Mouse (Mus musculus): ENCODE measurements around the gene Kctd2.
A peak's percentile ranks its signal among the peaks of the same experiment; 100 is the strongest.

Kctd2 gene

GRCm38 (mm10) chr11:115400630-115401391 lies 19.1 kb upstream of the Kctd2 start:
- DNase-seq (ENCODE audit: low read depth, low spot score) = no peak

GRCm38 (mm10) chr11:115403338-115404124 lies 16.4 kb upstream of the Kctd2 start, which contains the start of gene Mrpl58:
Gene Mrpl58 (plus strand): TSS chr11:115403752.
- peak; percentile 75 for DNase-seq (ENCODE audit: low read depth, low spot score)

GRCm38 (mm10) chr11:115405723-115406122 lies 14.2 kb upstream of the Kctd2 start:
- no peak for DNase-seq (ENCODE audit: low read depth, low spot score)

- no peak for DNase-seq (ENCODE audit: low read depth, low spot score)
Observed at GRCm38 (mm10) chr11:115406858-115407401, 13.0 kb upstream of the Kctd2 start.

- no peak for DNase-seq (ENCODE audit: low read depth, low spot score)
Observed at GRCm38 (mm10) chr11:115408266-115408920, 11.5 kb upstream of the Kctd2 start.

DNA sequence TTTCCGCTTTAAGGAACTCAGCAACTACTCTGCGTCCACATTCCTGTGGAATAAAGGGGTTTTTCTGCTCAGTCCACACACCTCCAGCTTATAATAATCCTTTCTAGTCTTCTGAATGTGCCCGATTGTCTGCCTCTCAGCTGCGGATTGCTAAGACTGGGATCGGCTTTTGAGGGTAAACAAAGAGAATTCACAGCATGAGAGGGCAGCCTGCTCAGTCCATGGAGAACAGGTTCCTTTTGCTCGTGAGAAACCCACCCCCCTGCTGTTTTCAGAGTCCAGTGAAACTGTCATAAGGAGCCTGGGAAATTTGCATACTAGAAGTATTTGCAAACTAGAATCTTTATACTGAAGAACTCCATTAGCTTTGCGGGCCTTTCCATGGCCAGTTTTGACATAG lies 10.4 kb upstream of the Kctd2 start:
- DNase-seq (ENCODE audit: low read depth, low spot score) = no peak

DNA sequence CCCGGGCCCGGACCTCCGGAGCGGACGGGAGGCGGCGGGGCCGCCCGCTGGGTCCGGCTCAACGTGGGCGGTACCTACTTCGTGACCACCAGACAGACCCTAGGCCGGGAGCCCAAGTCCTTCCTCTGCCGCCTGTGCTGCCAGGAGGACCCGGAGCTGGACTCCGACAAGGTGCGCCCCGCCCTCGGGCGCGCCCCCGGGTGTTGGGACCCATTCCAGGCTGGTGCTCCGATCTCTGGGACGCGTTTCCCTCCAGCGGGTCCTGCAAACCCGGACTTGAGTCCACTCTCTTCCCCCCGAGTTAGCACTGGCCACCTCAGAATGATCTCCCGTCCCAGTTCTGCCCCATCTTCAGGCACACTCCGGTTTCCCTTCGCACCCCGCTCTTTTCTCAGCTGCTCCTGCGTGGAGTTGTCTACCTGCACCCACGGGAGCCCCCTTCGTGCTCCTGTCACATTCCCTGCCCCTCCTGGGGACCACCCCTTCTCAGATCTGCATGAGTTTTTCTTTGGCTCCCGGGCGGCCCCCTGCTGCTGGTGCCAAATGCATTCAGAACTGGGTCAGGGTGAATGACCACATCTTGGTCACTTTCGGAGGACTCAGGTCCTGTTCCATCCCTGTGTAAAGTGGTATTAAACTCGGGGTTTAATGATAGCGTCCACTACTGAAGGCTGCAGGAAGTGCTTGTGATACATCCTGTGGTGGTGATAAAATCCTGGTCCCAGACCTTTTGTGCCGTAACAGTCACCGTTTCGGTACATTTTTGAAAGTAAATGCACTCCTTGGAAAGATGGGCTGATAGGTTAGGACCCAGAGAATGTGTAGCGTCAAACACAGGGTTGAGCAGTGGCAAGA lies 635 bp downstream of the Kctd2 start:
- no peak for DNase-seq (ENCODE audit: low read depth, low spot score)

- no peak for DNase-seq (ENCODE audit: low read depth, low spot score)
Observed at GRCm38 (mm10) chr11:115421328-115421727, 1.4 kb downstream of the Kctd2 start.

GRCm38 (mm10) chr11:115421972-115422371 lies 2.0 kb downstream of the Kctd2 start:
- DNase-seq (ENCODE audit: low read depth, low spot score) = no peak

- no peak for DNase-seq (ENCODE audit: low read depth, low spot score)
Observed at GRCm38 (mm10) chr11:115423091-115423490, 3.2 kb downstream of the Kctd2 start.

DNA sequence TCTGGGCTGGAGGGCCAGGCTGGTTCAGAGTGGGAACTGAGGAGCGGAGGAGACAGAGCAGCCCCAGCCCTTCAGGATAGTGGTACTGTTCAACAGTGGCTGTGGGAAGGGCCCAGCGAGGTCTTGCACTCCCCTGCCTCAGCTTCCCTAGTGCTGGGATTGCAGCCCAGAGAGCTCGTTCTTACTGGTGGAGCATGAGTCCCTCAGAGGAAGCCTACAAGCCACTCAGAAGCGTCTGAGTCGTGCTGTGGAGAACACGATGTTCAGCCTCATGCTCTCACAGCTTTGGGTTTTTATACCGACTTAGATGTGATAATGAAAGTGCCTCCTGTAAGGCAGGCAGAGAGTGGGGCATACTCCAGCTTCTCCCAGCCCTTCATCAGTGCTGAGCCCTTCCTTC lies 4.7 kb downstream of the Kctd2 start:
- no peak for DNase-seq (ENCODE audit: low read depth, low spot score)

DNA sequence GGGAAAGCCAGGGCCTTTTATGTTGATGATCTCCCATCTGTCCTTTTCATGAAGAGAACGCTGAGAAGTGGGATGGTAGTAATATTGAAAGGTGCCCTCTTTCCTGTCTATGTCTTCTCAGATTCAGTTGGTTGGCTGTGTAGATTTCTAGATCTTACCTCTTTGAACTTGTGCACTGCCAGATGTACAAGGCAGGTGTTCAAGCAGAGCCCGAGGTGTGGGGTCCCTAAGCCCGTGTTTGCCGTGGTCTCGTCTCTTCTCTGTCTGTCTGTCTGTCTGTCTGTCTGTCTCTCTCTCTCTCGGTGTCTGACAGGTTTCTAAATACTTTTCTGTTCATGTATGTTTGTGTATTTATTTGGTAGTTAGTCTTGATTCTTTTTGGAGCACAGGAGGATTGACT lies 5.7 kb downstream of the Kctd2 start:
- no peak for DNase-seq (ENCODE audit: low read depth, low spot score)

GRCm38 (mm10) chr11:115427482-115428331 lies 7.8 kb downstream of the Kctd2 start:
- peak; percentile 53 for DNase-seq (ENCODE audit: low read depth, low spot score)

DNA sequence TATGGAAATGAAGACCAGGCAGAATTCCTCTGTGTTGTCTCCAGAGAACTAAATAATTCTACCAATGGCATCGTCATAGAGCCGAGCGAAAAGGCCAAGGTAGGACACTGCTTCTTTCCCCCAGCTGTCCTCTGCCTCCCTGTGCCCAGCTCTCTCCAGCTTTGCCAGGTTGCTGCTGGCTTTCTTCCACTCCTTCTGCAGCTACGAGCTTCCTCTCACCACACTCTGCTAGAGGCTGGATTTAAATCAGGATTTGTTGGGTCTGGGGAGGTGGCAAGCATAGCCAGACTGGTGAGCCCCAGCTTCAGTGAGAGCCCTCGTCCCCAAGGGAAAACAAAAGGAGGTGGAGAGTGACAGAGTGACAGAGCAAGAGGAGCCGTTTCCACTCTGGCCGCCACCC lies 9.4 kb downstream of the Kctd2 start:
- no peak for DNase-seq (ENCODE audit: low read depth, low spot score)

DNA sequence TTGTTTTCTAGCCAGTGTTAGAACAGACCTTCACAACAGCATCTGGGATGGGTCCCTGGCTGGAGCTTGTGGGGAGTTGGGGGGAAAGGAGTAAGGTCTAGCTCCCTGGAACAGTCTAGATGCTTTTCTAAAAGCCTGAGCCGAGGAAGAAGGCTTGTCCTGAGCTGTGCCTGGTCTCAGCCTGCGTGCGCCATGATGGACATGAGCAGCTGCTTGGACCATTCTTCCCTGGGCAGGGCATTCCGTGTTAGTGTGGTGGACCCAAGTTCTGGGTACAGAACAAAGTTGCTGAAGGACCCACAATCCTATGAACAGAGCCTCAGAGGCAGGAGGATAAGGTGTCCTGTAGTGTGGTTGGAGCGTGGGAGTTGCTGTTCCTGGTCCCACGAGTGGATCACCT lies 10.6 kb downstream of the Kctd2 start:
- DNase-seq (ENCODE audit: low read depth, low spot score) = no peak

DNA sequence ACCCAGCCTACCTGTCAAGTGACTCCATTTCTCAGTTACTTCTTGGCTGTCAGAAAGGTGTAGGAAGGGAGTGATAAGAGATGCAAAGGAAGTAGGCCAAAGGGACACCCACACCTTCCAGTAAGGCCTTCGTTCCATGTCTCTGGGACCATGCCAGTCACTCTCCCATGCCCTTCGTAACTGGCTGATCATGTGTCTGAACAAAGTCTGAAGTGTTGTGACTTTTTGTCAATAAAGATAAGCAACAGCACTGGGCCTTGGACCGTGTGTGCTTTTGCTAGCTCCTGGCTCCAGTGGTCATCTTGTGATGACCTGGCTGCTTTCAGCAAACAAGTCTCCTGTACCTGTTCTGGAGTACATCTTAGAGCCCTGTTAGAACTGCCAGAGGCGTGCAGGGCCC lies 12.9 kb downstream of the Kctd2 start:
- no peak for DNase-seq (ENCODE audit: low read depth, low spot score)

DNA sequence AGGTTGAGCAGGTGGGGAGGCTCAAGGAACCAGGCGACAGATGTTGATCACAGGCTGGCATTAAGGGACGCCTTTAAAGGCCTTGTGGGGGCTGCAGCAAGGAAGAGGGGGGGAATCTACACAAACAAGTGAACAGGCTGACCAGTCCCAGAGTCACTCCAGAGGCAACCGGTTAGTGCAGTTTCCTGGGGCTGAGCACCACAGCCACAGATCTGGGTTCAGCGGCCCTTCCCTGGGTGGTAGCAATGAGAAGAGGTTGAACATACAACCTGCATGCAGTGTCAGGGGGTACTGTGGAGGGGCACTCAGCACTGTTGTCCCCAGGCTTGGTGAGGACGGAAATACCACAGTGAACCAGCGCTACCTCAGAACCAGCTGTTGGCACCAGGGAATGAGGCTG lies 13.4 kb downstream of the Kctd2 start:
- DNase-seq (ENCODE audit: low read depth, low spot score) = no peak

DNA sequence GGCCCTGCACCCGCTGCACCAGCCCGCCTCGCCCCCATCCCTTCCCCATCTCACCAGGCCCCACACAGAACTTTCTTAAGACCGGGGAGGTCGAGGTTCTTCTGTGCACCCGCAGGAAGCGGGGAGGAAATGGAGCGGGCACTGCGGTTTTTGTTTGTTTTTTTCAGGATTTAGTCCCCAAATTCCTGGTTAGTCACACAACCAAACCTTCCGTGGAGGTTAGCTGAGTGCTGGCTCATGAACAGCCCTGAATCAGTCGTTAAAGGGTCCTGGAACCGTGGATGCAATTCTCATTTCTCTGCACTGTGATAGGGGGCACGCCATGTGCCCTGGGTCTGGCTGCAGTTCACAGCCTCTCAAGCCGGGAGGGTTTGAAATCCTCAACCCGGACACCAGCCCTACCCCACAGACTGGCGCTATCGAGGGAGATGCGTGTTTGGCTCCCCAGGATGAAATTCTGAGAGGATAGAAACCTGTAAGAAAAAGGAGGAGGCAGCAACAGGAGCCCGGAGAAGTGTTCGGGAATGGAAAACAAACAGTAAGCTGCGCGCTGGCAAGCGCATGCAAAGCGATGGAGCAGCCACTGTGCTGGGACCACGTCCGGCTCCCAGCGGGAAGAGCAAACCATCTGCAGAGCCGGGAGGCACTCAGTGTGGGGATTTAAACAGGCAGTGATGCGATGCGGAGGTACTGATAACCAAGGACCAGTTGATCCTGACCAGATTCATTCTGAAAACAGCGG lies 15.8 kb downstream of the Kctd2 start:
- DNase-seq (ENCODE audit: low read depth, low spot score) = no peak

DNA sequence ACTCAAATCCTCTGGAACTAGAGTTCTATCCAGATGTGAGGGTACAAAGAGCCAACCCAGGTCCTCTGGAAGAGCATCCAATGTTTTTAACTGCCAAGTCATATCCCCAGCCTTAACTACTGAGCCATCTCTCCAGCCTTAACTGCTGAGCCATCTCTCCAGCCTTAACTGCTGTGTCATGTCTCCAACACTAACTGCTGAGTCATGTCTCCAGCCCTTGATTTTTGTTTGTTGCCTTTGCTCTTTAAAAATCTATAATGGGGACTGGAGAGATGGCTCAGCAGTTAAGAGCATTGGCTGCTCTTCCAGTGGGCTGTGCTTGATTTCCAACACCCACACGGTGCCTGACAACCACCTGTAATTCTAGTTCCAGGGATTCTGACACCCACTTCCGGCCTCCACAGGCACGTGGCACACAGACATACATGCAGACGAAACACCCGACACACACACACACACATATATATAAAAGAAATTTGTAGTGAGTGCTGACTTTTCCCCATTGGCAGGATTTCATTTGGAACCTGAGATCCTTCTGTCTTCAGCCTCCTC lies 17.7 kb downstream of the Kctd2 start:
- DNase-seq (ENCODE audit: low read depth, low spot score) = no peak
